Mouse (Mus musculus): ENCODE data around the gene Klhl25.

DNA sequence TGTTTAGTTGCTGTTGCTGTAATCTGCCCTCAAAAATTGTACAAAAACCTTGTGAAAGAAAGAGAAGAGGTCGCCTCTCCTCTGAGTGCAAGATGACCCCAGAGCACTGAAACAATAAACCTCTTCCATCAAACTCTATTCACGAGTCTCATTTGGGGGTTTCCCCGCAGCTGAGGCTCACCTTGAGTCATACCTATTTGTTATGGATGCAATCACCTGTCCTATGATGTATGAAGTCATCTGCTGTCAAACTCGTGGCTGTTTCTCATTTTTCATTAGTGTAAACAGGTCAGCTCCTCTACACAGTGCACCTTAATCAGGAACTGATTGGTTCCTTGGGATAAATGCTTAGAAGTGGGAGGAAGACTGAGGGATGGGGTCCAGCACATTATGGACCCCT is 47.6 kb upstream of the Klhl25 start:
- TF ChIP-seq POLR2A (IDR thresholded peaks at IDR 0.05; ENCODE audit: low read depth, low read length) = no peak
- no peak for TF ChIP-seq CTCF (IDR thresholded peaks at IDR 0.05; ENCODE audit: borderline replicate concordance, insufficient read depth, low read length)

Data from embryonic fibroblast, embryonic 13.5 days (primary cell).